Mouse (Mus musculus) lung, adult 2 months (tissue): ENCODE data around the gene Rab5c.

Experiments
- CTCF ChIP-seq: fragments of 200-500 bp; IDR thresholded peaks from 2 replicates; pipeline ENCODE4 v1.5.1; 2011; ENCODE audit warnings: mild to moderate bottlenecking, low read length, control low read depth; ENCODE audit not compliant: insufficient read depth
- POLR2A ChIP-seq: fragments of 200-500 bp; IDR thresholded peaks from 2 replicates; pipeline ENCODE4 v1.6.1; 2011; ENCODE audit warnings: low read depth, mild to moderate bottlenecking, control low read depth, low read length, borderline replicate concordance; ENCODE audit errors: extremely low read depth

DNA sequence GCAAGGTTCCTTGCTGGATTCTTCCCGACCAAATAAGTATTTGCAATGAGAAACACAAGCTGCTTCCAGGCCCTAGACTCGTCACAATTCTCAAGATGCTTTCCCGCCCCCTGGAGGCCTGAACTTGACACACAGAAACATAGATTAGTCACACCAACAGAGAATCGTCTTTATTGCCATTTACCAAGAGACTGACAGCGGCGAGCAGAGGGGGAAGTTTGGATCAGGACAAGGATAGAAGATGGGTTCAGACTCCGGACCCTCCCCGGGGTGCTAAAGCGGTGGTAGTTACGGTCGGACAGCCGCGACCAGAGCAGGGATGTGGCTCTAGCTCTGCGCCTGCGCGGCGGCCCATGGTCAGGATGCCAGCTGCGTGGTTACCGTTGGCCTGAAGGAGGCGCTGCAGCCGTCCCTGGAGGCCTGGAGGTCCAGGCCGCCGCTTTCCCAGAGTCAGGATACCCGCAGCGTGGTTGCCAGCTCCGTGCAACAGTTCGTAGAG is 23.6 kb upstream of the Rab5c start:
- TF ChIP-seq CTCF (peak; percentile 68), POLR2A (0 out of 2 replicates have a peak, but pooled peaks have one; percentile 11)
